Mouse (Mus musculus): ENCODE data around the gene Trmt44. TPM values are rescaled to one million over a fixed set of nuclear protein-coding genes. Genes with fewer than 3 reads are reported as not detected.

Gene Trmt44
- polyA plus RNA-seq, 1 experiment: 6.7 TPM

DNA sequence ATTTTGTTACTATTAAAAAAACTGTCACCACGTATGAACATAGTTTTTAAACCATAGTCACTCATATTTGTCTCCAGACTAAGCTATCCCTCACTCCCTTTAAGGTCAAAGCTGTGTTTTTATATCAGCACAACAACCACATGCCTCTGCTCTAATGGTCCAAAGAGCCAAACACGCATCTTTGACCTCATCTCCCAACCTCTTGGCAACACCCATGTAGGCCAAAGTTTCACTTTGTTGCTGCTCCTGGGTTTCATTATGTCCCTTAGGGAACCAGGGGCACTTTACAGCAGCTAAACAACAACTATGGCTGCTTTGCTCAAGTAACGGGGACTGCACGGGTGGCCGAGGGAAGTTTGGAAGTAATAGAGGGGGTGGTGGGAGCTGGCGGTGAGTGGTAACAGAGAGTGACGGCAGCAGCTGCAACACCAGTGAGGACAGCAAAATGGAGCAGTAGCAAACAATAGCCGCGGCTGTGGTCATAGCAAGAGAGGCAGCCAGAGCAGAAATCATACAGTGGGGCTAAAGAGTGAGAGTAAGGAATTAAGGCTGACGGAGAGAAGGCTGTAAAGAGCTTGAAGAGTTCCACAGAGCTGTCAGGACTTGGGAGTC, 1.6 kb upstream of the Trmt44 start:
- no peak overlapping the region for H3K4me3 ChIP-seq (ENCODE audit: insufficient read depth, low read length)
- no peak overlapping the region for H3K27ac ChIP-seq (ENCODE audit: insufficient read depth, low read length)
- TF ChIP-seq CTCF (IDR thresholded peaks at IDR 0.05; ENCODE audit: extremely low read depth, insufficient read depth, low read length) (no peak), POLR2A (IDR thresholded peaks at IDR 0.05; ENCODE audit: extremely low read depth, insufficient read depth, low read length) (no peak)
- H3K4me1 ChIP-seq (ENCODE audit: control insufficient read depth, insufficient read depth, low read length): peaks cover 4% of the 10 kb centered on the region

DNA sequence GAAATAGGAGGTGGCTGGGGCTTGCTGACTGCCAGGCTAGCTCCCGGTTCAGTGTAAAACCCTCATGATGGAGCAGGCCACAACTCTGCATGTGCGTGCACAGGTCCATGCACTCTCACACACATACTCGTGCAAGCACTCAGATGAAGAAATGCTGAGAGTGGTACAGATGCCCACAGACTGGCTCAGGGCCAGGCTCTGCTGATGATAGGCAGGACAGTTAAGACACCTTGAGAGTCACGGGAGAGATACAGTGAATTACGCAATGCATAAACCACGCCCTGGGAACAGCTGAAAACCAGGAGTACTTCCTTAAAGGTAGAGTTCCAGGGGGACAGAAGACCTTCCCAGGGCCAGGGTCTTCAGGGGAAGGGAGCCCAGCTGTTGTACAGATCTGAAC, 3.3 kb downstream of the Trmt44 start:
- peaks cover 6% of the 10 kb centered on the region for H3K4me1 ChIP-seq (ENCODE audit: control insufficient read depth, insufficient read depth, low read length)
- H3K27ac ChIP-seq (ENCODE audit: insufficient read depth, low read length): no peak overlapping the region
- H3K4me3 ChIP-seq (ENCODE audit: insufficient read depth, low read length): no peak overlapping the region
- TF ChIP-seq CTCF (IDR thresholded peaks at IDR 0.05; ENCODE audit: extremely low read depth, insufficient read depth, low read length): no peak
- no peak for TF ChIP-seq POLR2A (IDR thresholded peaks at IDR 0.05; ENCODE audit: extremely low read depth, insufficient read depth, low read length)

DNA sequence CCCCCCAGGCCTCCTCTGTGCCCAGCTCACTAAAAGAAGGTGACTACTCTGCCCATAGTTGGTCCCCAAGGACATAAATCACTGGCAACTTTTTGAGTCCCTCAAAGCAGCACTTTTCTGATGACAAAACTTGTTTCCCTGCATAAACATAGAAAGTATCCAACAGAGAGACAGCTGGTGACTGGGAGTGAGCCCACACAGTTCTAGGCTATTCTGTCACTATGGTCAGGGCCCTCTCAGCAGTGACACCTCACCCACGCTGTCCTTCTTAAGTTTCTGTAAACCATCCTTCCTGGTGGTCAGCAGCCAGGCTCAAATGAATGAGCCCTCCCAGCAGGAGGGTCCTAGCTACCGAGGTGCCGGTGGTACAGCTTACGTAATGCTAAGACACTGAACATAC, 8.2 kb downstream of the Trmt44 start:
- TF ChIP-seq POLR2A (IDR thresholded peaks at IDR 0.05; ENCODE audit: extremely low read depth, insufficient read depth, low read length) (no peak), CTCF (IDR thresholded peaks at IDR 0.05; ENCODE audit: extremely low read depth, insufficient read depth, low read length) (no peak)
- peaks cover 3% of the 10 kb centered on the region; the same call in 1 of the 2 replicates for H3K4me1 ChIP-seq (ENCODE audit: control insufficient read depth, insufficient read depth, low read length)
- H3K4me3 ChIP-seq (ENCODE audit: insufficient read depth, low read length): no peak overlapping the region
- H3K27ac ChIP-seq (ENCODE audit: insufficient read depth, low read length): no peak overlapping the region

DNA sequence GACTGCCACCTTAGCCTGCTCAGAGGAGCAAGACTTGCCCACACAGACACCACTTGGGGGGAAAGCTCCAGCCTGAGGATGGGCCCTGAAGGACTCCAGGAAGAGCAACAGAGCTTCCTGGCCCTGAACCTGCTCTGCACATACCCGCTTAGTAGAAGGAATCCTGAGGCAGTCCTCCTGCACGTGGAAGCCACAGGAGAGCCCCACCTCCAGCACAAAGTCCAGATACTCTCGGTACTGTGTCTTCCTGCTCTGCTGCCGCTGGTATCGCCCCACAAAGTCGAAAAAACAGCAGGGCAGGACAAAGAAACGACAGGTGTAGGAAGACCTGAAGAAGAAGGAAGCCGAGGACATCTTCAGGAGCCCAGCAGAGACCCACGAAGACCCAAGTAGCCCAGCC, 9.7 kb downstream of the Trmt44 start:
- Histone ChIP-seq H3K4me1 (ENCODE audit: control insufficient read depth, insufficient read depth, low read length) (peaks cover 3% of the 10 kb centered on the region; the same call in 1 of the 2 replicates), H3K27ac (ENCODE audit: insufficient read depth, low read length) (no peak overlapping the region)
- no peak for TF ChIP-seq POLR2A (IDR thresholded peaks at IDR 0.05; ENCODE audit: extremely low read depth, insufficient read depth, low read length)
- no peak for TF ChIP-seq CTCF (IDR thresholded peaks at IDR 0.05; ENCODE audit: extremely low read depth, insufficient read depth, low read length)

DNA sequence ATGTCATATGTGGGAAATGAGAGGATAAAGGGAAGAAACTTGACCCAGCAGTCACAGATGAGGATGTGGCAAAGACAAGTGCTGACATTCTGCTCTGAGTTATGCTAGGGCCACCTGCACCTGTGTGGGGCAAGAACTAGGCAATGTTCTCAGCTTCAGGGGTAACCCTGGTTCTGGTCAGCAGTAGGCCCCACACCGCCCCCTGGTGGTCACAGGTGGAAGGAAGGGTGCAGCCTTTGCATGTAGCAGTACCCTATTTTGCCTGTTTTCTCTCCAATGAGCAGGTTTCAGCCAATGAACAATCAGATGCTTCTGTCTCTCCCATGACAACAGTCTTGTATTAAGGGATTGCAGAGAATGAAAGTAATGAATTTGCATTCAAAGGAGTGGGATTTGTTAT, 11.4 kb downstream of the Trmt44 start:
- TF ChIP-seq POLR2A (IDR thresholded peaks at IDR 0.05; ENCODE audit: extremely low read depth, insufficient read depth, low read length) (no peak), CTCF (IDR thresholded peaks at IDR 0.05; ENCODE audit: extremely low read depth, insufficient read depth, low read length) (peak; percentile 77)
- no peak overlapping the region for H3K4me3 ChIP-seq (ENCODE audit: insufficient read depth, low read length)
- H3K27ac ChIP-seq (ENCODE audit: insufficient read depth, low read length): no peak overlapping the region
- peaks cover 5% of the 10 kb centered on the region; the same call in 1 of the 2 replicates for H3K4me1 ChIP-seq (ENCODE audit: control insufficient read depth, insufficient read depth, low read length)

More for the DNA sequence above, 9.7 kb downstream of the Trmt44 start:
- H3K4me3 ChIP-seq (ENCODE audit: insufficient read depth, low read length): no peak overlapping the region

DNA sequence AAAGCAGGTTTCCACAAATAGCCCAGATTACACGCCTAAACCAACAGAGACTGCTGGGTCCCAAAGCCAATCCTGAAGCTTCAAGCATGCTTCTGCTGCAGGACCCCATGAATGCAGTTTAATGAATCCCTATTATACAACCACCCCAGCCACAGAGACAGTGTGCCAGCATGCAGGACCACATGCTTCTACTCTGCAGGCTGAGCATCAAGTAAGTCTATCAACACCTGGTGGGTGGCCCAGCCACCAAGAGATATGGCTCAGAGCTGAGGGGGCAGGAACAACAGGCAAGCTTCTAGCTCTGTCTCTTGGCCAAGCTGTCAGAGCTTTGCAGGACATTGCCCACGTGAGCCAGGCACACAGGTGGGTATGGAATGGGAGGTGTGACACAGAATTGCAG, 12.3 kb downstream of the Trmt44 start:
- Histone ChIP-seq H3K4me3 (ENCODE audit: insufficient read depth, low read length) (no peak overlapping the region), H3K4me1 (ENCODE audit: control insufficient read depth, insufficient read depth, low read length) (peaks cover 5% of the 10 kb centered on the region; the same call in 1 of the 2 replicates), H3K27ac (ENCODE audit: insufficient read depth, low read length) (no peak overlapping the region)
- TF ChIP-seq CTCF (IDR thresholded peaks at IDR 0.05; ENCODE audit: extremely low read depth, insufficient read depth, low read length) (no peak), POLR2A (IDR thresholded peaks at IDR 0.05; ENCODE audit: extremely low read depth, insufficient read depth, low read length) (no peak)

DNA sequence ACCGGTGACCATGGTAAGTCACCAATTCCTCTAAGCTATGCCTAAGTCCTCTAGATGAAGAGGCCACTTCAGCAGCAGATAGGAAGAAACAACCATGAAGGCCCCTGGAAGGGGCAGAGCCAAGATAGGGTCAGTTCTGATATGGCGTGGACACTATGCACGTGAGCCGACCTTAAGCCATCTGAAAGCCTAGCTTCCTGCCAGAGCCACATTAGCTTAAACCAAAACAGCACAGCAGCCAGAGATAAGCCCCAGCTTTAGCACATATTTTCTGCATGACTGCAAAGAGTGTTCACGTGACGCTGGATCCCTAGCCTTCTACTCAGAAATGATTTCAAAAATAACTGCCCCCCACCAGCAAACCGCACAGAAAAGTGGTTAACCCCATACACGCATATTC, 15.4 kb downstream of the Trmt44 start:
- H3K27ac ChIP-seq (ENCODE audit: insufficient read depth, low read length): no peak overlapping the region
- H3K4me1 ChIP-seq (ENCODE audit: control insufficient read depth, insufficient read depth, low read length): peaks cover 3% of the 10 kb centered on the region; the same call in 1 of the 2 replicates
- no peak overlapping the region for H3K4me3 ChIP-seq (ENCODE audit: insufficient read depth, low read length)
- TF ChIP-seq CTCF (IDR thresholded peaks at IDR 0.05; ENCODE audit: extremely low read depth, insufficient read depth, low read length) (no peak), POLR2A (IDR thresholded peaks at IDR 0.05; ENCODE audit: extremely low read depth, insufficient read depth, low read length) (no peak)

DNA sequence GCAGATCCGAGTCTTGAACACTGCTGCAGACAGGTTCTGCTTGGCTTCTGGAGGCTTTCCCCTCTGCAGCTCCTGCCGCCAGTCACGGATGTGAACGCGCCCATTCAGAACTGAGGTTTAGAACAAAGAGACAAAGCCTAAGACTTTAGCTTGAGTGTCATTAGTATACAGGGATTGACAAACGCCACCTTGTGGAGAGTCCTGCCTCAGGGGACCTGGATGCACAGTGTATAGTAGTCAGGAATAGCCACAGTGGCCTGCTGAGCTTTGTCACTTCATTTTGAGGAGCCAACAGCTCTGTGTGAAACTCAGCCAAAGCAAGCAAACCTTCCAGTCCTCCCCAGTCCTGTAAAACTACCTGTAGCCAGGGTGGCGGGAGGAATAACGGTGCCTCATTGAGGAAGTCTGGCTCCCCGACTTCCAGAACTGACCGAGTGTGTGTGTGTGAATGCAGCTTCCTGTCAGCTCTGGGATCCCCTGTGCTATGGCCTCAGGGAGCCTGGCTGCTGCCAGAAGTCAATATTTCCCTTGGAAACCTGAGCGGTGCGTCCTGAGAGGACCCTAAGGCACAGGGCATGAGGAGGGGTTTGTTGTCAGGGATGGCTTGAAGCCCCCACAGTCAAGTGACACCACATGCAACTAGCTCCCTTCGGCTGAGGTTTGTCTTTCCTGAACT, 16.8 kb downstream of the Trmt44 start:
- TF ChIP-seq CTCF (IDR thresholded peaks at IDR 0.05; ENCODE audit: extremely low read depth, insufficient read depth, low read length): peak; percentile 20; the same call in 1 of the 2 replicates
- TF ChIP-seq POLR2A (IDR thresholded peaks at IDR 0.05; ENCODE audit: extremely low read depth, insufficient read depth, low read length): no peak
- H3K27ac ChIP-seq (ENCODE audit: insufficient read depth, low read length): no peak overlapping the region
- H3K4me3 ChIP-seq (ENCODE audit: insufficient read depth, low read length): no peak overlapping the region
- peaks cover 3% of the 10 kb centered on the region; the same call in 1 of the 2 replicates for H3K4me1 ChIP-seq (ENCODE audit: control insufficient read depth, insufficient read depth, low read length)

DNA sequence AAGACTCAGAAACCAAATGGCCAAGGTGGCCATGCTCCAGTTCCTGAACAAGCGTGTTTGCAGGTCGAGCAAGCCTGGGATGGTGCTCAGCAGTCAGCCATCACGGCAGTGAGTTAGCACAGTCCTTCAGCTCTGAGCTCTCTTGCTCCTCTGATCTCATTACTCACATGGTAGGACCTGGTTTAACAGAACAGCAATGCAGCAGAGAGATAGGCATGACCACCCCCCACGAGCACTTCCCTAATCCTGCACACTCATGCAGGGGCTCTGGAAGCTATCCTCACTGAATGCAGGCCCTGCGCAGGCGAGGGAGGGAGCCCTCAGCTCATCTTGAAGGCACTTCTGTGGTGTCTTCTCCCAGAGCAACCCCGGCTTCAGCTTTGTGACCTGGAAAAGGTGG, 18.5 kb downstream of the Trmt44 start:
- H3K4me1 ChIP-seq (ENCODE audit: control insufficient read depth, insufficient read depth, low read length): peaks cover 2% of the 10 kb centered on the region; the same call in 1 of the 2 replicates
- no peak for TF ChIP-seq CTCF (IDR thresholded peaks at IDR 0.05; ENCODE audit: extremely low read depth, insufficient read depth, low read length)
- TF ChIP-seq POLR2A (IDR thresholded peaks at IDR 0.05; ENCODE audit: extremely low read depth, insufficient read depth, low read length): no peak
- no peak overlapping the region for H3K4me3 ChIP-seq (ENCODE audit: insufficient read depth, low read length)
- no peak overlapping the region for H3K27ac ChIP-seq (ENCODE audit: insufficient read depth, low read length)
